Mouse (Mus musculus): ENCODE results near the gene Ppp4r3b.

GRCm38 (mm10) chr11:29233569-29233968, 60.9 kb downstream of the Ppp4r3b start:
- TF ChIP-seq POLR2A (IDR thresholded peaks at IDR 0.05; ENCODE audit: borderline replicate concordance, control insufficient read depth, low read depth, low read length) (no peak), CTCF (IDR thresholded peaks at IDR 0.05; ENCODE audit: control insufficient read depth, insufficient read depth, low read length) (no peak)

All from bone marrow, adult 2 months (tissue).